Mouse (Mus musculus) retina, postnatal 1 day (tissue): ENCODE measurements around the gene Olfr464.
"Not testable (repeated sequence)": the region's sequence is repeated elsewhere in the genome, so short reads cannot be mapped to it uniquely, and the experiment has no call there.

ENCODE experiments used
- DNase-seq: peaks from one replicate; pipeline ENCODE4 v3.0.0-alpha.2; 2012

The Olfr464 gene

DNA sequence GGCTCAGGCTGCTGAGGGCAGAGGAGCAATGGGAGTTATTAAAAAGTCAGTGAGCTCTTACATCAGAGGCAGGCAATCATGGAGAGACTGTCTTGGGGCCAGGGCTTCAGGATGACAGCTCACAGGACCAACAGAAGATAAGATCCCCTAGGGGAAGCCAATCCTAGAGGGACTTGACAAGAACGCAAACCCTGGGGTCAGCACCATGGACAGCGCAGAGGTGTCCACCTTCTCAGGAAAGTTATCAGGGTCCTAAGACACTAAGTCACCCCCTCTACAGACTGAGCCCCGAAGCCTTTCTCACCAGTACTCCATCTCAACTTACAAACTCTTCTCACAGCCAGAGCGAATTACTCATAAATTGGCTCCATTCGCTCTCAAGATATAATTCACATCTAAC, at the start of gene Olfr464:
Gene Olfr464, minus strand, starts transcription at position 2 of the 400 bp plus-strand sequence.
- peak; percentile 53 for DNase-seq

DNA sequence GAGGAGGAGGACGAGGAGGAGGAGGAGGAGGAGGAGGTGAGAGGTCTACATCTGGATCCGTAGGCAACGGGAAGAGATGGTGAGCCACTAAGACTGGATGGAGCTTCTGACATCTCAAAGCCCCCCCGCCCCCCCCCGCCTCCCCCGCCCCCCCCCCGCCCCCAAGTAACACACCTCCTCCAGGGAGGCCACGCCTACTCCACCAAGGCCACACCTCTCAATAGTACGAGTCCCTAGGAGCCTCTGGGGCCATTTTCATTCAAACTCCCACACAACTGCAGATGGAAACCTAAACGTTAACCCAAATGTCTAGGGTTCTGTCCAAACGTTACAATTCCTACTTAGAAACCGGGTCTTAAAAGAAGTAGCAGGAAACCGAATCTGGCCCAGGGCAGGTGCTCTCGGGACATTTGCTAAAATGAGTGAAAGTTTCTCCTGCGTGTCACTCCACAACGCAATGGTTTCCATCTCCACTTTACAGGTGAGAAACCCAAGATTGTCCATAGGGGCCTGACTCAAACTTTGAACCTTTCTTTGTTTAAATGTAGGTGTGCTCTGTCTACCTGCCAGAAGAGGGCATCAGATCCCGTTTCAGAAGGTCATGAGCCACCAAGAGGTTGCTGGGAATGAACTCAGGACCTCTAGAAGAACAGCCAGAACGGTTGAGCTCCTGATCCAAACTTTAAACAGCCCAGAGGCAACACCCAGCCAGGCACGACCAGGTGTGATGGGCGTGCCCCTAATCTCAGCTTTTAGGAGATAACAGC, 47.8 kb upstream of the Olfr464 start:
- DNase-seq = no peak

DNA sequence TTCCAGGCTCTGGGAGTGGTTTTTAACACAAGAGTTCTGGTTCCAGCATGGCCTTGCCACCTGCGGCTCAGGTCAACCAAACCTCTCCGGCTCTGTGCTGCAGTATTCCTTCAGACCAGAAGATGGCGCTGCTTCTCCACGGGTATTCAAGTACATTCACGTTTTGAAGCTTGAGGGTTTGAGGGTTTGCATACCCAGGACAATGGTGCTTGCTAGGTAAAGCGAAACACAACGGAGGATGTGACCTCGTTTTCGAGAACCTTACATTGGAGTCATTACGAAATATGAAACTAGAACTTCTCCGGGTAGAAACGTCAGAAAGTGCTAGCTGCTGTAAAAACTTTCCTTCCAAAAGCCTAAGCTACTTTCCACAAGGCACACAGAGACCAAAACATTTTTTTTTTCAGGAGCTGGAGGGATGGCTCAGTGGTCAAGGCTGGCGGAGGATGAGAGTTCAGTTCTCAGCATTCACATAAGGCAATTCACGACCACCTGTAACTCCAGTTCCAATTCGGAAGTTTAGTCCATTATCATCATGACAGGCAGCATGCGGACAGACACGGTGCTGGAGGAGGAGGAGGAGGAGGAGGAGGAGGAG, 47.0 kb upstream of the Olfr464 start:
- DNase-seq = peak; percentile 91

DNA sequence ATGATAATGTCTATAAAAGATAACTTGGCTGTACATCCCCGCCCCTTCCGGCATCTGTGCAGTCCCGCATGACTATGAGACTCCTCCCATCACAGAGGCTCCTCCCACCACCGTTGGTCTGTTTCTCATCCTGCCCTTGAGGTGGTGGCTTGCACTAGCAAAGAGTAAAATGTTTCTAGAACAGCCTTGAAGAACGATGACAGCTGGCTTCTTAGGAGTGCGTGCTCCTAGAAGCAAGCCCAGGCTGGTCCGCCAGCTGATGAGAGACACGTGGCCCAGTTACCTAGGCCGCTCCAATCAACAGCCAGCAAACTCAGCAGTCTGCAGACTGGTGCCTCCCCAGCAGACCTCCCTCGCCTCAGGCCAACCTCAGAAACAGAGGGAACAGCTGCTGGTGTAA, 45.4 kb upstream of the Olfr464 start:
- DNase-seq = peak; percentile 60

DNA sequence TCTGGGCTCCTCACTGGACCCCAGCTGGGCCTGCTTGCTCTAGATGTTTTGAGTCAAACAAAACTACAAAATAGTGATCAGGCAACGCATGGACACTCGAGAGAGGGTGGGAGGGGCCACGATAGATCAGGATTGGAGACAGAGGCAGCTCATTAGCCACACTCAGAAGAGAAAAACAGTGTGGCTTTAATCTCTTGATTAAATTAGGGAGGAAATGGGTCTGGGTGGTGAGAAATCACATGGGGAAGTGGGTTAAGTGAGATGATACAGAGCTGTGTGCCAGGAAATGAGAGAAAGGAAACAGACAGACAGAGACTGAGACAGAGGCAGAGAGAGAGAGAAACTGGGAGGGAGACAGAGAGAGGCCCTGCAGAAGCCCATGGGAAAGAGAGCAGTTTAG, 44.5 kb upstream of the Olfr464 start:
- peak; percentile 62 for DNase-seq

DNA sequence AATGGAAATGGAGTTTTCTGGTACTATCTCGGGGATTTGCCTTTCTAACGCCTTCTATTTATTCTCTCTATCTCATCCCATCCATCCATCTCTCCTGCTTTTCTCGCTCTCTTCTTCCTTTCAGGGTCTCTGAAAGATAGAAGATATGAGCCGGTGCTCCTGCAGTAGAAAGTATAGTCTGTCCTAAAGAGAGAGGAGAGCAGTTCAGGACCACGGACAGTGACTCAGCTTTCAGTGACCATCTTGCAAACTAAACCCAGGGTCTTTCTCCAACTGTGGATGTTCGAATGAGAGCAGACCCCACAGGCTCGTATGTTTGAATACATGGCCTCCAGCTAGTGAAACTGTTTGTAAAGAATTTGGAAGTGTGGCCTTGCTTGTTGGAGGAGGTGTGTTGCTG, 36.3 kb upstream of the Olfr464 start:
- DNase-seq = peak; percentile 59

- peak; percentile 63 for DNase-seq
These were observed 34.4 kb upstream of the Olfr464 start for GRCm38 (mm10) chr11:87955144-87955543.

- DNase-seq = peak; percentile 63
These were observed 29.2 kb upstream of the Olfr464 start for GRCm38 (mm10) chr11:87949990-87950389.

DNA sequence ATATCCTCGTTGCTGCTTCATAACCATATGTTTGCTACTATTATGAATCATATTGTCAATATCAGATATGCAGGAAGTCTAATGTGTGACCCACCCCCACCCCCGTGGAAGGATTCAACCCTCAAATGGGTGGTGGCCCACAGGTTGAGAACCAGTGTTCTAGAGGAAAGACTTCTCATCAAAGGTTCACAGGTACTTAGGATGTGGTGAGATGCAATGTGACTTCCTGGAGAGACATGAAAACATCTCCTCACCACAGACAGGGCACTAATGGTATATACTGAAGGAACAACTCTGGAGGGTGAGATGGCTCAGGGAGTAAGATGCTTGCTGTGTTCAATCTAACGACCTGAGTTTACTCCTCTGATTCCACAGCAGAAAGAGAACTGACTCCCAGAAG, 14.7 kb upstream of the Olfr464 start:
- DNase-seq = no peak

DNA sequence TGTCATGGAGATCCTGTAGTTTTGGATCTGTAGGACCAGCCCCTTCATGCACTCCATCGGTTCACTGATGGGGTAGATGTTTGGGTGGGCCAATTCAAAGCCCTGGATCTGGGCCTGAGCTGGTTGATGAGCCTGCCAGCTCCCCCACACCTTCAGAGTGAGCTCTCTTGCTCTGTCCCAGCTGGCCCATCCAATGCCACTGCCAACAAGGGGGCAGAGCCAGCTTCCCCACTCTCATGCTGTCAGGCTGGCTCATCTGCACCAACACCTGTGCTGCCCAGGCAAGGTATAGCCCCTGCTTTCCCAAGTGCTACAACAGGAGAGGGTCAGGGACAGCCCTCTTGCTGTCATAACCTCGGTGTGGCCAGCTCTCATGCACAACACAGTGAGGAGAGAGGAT, 13.0 kb upstream of the Olfr464 start:
- no peak for DNase-seq

GRCm38 (mm10) chr11:87930348-87930747, 9.6 kb upstream of the Olfr464 start:
- no peak for DNase-seq

GRCm38 (mm10) chr11:87920301-87920700, 466 bp downstream of the Olfr464 start:
- DNase-seq = no peak

- no peak for DNase-seq
These were observed 4.8 kb downstream of the Olfr464 start for GRCm38 (mm10) chr11:87916005-87916404.

GRCm38 (mm10) chr11:87904331-87904730, 16.4 kb downstream of the Olfr464 start:
- no peak for DNase-seq

GRCm38 (mm10) chr11:87897287-87897686, 23.5 kb downstream of the Olfr464 start, which contains the start of gene Olfr463:
Olfr463 (minus strand) TSS chr11:87897387.
- DNase-seq = no peak

GRCm38 (mm10) chr11:87892168-87892567, 28.6 kb downstream of the Olfr464 start, which contains the start of gene Olfr462:
Olfr462 (minus strand) TSS chr11:87892268.
- DNase-seq = no peak

DNA sequence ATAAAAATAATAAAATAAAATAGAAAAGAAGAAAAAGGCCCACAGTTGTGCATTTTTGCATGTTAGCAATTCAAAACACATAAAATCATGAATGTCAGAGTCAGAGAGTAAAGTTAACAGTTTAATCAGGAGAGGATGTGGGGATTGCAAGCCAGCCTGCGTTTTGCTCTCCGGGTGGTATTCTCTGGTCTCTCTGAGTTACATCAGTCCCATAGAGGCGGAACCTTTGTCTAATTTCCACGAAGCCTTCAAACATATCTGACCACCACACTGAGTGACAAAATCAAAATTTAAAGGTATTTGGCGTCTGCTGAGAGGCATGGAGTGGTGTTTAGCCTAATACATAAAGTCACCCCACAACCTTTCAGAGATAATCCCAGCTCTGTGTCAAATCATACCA, 35.9 kb downstream of the Olfr464 start:
- DNase-seq = no peak

GRCm38 (mm10) chr11:87883493-87883892, 37.3 kb downstream of the Olfr464 start:
- DNase-seq = peak; percentile 53

DNA sequence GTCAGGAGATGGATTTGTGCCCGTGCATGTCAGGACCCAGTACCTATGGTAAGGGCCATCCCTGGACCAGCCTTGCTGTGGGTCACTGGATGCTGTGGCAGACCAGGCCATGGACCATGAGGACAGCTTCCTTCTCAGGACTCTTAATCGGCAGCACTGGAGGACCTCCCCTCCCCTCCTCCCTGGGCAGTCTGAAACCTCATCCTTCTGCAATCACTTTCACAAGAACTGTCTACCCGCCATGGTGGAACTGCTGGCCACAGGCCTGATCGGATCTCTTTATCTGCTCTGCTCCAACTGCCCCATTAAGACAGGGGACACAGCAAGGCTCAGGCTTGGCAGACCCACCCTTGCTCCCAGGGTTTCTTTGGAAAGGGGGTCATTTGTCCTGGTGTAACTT, 39.1 kb downstream of the Olfr464 start:
- DNase-seq = no peak

- no peak for DNase-seq
These were observed 40.9 kb downstream of the Olfr464 start for GRCm38 (mm10) chr11:87879826-87880225.

- no peak for DNase-seq
These were observed 45.3 kb downstream of the Olfr464 start, which contains the start of gene Epx for GRCm38 (mm10) chr11:87875436-87875835. Epx (minus strand) TSS chr11:87875536.

DNA sequence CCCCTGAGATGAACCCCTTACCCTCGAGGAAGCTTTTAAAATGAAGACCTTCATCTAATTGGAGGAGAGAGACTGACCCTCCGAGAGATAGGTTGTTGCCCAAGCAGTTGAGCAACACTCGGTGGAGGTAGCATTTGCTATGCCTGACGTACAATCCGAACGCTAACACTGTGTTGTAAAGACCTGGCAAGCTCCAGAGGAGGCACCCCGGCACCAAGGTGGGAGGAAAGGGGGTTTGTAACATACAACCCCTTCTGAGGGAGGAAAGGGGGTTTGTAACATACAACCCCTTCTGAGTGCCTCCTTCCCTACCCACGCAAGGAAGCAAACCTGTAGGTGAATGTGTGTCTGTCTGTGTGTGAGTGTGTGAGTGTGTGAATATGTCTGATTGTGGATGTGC, 49.0 kb downstream of the Olfr464 start:
- peak; percentile 24 for DNase-seq

DNA sequence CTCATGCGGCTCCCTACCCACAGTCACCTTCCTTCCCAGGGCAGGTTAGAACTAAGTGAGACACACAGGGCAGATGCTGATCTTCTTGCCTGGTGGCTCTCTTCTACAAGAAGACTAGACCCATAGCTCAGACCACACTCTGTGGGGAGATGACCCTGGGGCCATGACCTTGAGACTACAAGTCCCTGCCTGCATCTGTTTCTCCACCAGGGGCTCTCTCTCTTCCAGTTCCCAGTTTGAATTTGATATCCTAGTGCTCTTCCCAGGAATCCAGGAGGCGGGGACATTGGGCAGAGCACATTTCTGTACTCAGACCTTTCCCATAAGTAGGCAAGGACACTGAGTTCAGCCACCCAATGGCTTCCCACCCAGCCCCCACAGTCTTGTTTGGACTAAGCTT, 50.7 kb downstream of the Olfr464 start:
- DNase-seq = no peak

- DNase-seq = not testable (repeated sequence)
These were observed 53.9 kb downstream of the Olfr464 start for GRCm38 (mm10) chr11:87866891-87867290.
